Mouse (Mus musculus): ENCODE measurements around the gene Mpped1.

The Mpped1 gene

GRCm38 (mm10) chr15:83789046-83789445, 9.8 kb downstream of the Mpped1 start:
- DNase-seq (ENCODE audit: low read depth in 2 of 2, low spot score in 2 of 2): no peak

DNA sequence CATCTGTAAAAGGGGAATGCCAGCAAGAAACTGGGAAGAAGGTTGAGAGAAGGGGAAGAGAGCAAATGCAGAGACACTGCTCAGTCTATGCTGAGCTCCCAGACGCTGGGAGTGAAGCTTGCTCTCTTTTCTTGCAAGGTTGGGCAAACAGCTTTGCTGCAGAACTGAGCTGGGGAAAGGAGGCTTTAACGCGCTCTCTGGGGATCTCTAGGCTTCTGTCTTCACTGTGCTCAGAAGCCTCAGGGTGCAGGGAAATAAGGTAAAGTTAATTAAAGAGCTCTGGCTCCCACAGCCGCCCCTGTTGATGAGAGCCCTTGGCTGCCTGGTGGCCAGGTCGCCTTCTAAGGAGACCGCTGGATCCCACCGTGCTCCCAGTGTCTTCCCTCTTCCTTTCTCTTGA, 17.7 kb downstream of the Mpped1 start:
- DNase-seq (ENCODE audit: low read depth in 2 of 2, low spot score in 2 of 2): no peak

DNA sequence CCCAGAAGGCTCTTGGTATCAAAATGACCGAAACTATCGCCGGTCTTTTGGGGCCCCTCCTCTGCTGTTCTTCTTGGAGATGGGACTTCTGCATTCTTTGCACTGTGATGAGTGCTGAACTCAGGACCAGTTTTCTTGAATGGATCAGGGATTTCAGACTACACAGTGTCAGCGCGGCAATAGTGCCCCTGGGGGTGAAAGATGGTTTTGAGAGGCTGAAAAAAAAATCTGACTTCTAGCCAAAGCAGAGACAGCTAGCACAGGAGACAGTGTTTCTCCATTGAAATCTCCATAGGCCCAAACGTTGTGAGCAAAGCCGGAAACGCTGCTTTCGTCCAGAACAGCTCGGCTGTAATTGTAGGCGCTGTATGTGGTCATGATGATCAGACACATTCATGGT, 19.7 kb downstream of the Mpped1 start:
- DNase-seq (ENCODE audit: low read depth in 2 of 2, low spot score in 2 of 2): no peak

- DNase-seq (ENCODE audit: low read depth in 2 of 2, low spot score in 2 of 2): no peak
Observed at GRCm38 (mm10) chr15:83801011-83801410, 21.7 kb downstream of the Mpped1 start.

- no peak for DNase-seq (ENCODE audit: low read depth in 2 of 2, low spot score in 2 of 2)
Observed at GRCm38 (mm10) chr15:83814106-83814505, 34.8 kb downstream of the Mpped1 start.

GRCm38 (mm10) chr15:83828011-83828410, 48.7 kb downstream of the Mpped1 start:
- DNase-seq (ENCODE audit: low read depth in 2 of 2, low spot score in 2 of 2): no peak

- no peak for DNase-seq (ENCODE audit: low read depth in 2 of 2, low spot score in 2 of 2)
Observed at GRCm38 (mm10) chr15:83829226-83829625, 50.0 kb downstream of the Mpped1 start.

GRCm38 (mm10) chr15:83832265-83832664, 53.0 kb downstream of the Mpped1 start:
- no peak for DNase-seq (ENCODE audit: low read depth in 2 of 2, low spot score in 2 of 2)

DNA sequence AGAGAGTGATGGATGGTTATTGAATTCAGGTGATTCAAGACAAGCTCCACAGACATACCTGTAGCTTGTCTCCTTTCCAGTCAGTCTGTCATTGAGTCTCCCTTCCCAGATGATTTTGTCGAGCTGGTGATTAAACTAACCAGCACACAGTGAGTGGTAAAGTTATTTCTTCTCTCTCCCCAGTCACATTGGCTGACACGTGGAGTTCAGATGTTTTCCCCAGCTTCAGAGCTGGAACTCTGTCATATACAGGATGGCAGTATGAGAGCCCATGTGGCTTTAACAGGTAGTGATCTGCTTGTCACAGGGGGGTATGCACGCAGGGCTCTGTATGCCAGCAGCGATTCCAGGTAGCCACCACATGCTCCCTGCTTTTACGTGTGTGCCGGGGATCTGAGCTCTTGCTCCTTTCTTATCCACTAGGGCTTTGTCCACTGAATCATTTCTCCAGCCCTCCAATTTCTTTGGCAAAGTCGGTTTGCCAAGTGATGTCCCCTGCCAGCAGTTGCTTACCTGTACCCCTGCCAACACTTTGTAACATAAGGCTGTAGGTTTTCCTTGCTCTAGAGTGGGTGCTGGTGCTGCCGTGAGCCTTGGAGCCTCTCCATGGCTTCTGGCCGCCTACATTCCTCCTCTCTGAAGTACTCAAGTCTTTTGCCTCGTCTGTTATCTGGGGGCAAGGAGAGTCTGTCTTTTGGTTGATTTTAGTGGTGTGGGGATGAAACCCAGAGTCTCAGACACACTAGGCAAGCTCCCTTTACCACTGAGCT, 61.9 kb downstream of the Mpped1 start:
- DNase-seq (ENCODE audit: low read depth in 2 of 2, low spot score in 2 of 2): no peak

GRCm38 (mm10) chr15:83842419-83842818, 63.2 kb downstream of the Mpped1 start:
- DNase-seq (ENCODE audit: low read depth in 2 of 2, low spot score in 2 of 2): no peak

- no peak for DNase-seq (ENCODE audit: low read depth in 2 of 2, low spot score in 2 of 2)
Observed at GRCm38 (mm10) chr15:83842915-83843789, 63.9 kb downstream of the Mpped1 start.

DNA sequence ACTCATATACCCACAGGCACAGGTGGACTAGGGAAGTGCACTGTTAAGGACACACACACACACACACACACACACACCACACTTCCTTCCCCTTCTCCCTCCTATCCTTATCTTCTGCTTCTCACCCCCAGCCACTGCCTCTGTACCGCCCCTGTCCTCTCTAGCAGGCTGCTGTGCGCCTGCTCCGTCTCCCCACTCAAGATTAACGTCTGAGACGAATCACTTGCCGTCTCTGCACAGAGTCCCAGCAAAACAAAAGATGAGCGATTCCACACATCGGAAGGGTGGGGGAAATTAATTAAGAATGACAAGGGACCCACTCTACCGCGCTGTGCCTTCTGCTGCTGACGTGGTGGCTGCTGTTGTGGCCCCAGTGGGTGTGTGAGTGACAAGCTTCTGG, 66.5 kb downstream of the Mpped1 start:
- DNase-seq (ENCODE audit: low read depth in 2 of 2, low spot score in 2 of 2): no peak

DNA sequence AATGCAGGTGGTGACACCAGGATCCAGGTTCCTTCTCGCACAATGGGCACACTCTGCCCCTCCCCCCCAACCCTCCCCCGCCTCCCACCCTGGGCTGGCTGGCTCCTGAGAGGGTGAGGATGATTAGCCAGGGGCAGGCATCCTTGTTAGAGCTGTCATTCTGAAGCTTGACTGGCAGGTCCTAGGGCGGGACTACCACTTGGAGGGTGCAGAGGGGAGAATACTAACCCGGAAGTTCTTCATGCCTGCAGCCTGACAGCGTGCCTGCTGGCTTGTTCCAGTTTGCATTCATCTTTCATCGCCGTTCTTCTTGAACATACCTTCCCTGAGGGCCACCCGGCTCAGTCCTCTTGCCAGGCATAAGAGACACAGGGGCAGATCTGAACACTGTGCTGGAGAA, 67.3 kb downstream of the Mpped1 start:
- no peak for DNase-seq (ENCODE audit: low read depth in 2 of 2, low spot score in 2 of 2)

DNA sequence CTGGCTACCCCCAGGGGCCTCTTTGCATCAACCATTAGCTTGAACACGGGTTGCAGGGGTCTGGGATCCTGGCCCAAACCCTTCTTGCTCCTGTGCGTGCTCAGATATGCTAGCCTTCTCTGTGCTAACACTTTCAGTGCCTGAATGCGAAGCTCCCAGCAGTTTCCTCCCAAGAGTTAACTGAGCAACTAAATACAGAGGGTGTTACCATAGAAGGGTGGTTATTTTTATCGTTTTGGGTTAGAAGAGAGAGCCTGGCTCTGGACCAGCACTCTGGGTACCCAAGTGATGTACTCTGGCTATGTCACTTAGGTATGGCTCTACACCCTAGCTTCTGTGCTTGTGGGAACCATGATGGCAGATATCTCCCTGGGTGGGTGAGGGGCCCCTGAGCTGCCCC, 68.2 kb downstream of the Mpped1 start:
- no peak for DNase-seq (ENCODE audit: low read depth in 2 of 2, low spot score in 2 of 2)

DNA sequence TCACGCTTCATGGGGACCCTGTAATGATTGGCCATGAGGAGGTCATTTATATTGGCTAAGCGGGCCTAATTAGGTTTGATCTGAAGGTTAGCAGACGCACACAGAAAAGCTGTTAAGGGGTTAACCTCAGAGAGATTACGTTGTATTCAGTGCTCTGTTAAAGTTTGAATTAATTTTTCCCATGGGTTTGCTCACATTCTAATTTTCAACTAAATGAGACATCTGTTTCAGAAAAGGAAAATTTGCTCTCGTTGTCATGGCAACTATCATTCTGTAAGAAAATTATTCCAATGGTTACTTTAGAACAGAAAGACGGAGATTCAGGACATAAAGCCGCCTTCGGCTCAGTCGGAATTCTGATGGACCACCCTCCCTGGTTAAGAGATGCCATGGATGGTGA, 68.9 kb downstream of the Mpped1 start:
- DNase-seq (ENCODE audit: low read depth in 2 of 2, low spot score in 2 of 2): no peak

- DNase-seq (ENCODE audit: low read depth in 2 of 2, low spot score in 2 of 2): no peak
Observed at GRCm38 (mm10) chr15:83853400-83853811, 74.1 kb downstream of the Mpped1 start.

GRCm38 (mm10) chr15:83857129-83857528, 77.9 kb downstream of the Mpped1 start:
- DNase-seq (ENCODE audit: low read depth in 2 of 2, low spot score in 2 of 2): no peak

GRCm38 (mm10) chr15:83865626-83866025, 86.4 kb downstream of the Mpped1 start:
- no peak for DNase-seq (ENCODE audit: low read depth in 2 of 2, low spot score in 2 of 2)

DNA sequence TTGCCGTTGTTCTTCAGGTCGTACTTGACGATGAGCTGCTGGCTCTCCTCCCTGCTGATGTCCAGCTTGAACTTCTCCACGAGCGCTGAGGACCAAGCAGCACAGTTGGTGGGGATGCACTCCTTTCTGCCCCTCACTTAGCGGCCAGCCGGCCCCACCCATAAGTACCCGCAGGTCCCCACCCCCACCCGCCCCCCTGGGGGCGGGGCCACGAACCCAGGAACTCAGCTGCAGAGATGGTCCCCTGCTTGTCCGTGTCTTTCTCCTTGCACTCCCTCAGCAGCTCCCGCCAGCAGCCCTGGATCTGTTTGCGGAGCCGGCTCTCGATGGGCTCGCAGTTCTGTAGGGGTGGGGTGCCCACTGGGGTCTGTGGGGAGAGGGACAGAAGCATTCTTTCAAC, 91.7 kb downstream of the Mpped1 start:
- no peak for DNase-seq (ENCODE audit: low read depth in 2 of 2, low spot score in 2 of 2)

DNA sequence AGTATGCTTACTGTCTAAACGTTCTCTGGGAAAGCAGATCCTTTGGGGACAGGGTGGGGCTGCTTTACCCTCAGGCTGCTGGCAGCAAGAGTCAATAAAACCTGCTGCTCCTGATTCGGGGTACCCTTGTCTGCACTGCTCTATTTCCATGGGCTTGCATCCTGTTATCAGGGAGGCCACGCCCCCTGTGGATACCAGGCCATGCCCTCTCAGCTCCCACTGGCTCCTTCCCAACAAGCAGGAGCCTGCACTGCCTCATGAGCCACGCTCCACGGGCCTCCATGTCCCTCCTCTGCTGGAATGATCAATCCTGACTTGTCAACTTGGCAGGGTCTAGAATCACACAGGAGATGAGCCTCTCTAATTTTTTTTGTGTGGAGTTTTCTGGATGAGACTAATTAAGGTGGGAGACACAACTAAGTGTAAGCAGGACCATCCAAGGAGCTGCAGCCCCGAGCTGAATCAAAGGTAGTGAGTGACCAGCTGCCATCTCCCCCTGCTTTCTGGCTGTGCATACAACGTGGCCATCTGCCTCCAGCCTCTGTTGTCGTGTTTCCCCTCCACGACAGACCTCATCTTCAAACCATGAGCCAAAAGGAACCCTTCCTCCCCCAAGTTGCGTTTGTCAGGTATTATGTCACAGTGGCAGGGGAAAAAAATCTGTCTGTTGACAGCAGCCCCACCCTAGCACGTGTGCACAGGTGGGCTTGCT, 98.0 kb downstream of the Mpped1 start:
- DNase-seq (ENCODE audit: low read depth in 2 of 2, low spot score in 2 of 2): no peak

DNA sequence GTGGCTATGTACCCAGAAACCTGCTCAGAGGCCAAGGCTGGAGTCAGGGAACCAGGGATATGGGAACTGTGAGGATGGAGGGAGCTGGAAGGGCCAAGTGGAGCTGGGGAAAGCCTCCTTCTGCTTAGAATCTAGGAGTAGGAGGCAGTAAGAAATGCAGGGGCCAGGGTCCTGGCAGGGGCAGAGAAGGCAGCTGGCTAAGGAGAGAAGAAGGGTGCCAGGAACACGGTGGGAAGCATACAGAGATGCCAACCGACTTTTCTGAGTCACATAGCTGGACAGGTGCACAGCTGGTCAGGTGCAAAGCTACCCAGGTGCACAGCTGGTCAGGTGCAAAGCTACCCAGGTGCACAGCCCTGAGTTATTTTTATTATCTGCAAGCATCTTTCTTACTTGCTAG, 98.6 kb downstream of the Mpped1 start:
- DNase-seq (ENCODE audit: low read depth in 2 of 2, low spot score in 2 of 2): no peak

DNA sequence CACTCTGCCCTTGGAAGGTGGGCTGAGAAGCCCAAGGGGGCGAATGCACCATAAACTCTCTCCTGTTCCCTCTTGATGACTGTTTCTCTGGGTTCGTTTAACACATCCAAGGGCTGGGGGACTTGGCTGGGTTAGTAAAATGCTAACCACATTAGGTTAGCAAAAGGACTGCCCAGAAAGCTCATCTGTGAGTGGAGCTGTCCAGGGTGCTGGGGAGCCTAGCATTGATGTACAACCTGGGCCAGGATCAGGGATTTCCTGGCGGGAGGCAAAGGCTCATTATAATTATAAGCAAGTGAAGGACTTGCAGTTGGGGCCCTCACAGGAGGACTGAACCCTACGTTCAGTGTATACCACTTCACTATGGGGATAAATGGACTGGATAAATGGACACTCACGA, 100.6 kb downstream of the Mpped1 start:
- no peak for DNase-seq (ENCODE audit: low read depth in 2 of 2, low spot score in 2 of 2)
